Mouse (Mus musculus) ES-E14 (cell line): ENCODE results near the gene Fancc.

Source experiments
- CHD2 ChIP-seq: IDR thresholded peaks from 2 replicates; pipeline ENCODE4 v1.6.1; 2014; ENCODE audit warnings: mild to moderate bottlenecking, low read depth, low read length, inconsistent platforms
- HCFC1 ChIP-seq: IDR thresholded peaks from 2 replicates; pipeline ENCODE4 v1.6.1; 2012; ENCODE audit warnings: low read length, inconsistent platforms, borderline replicate concordance; ENCODE audit not compliant: insufficient read depth
- ZC3H11A ChIP-seq: IDR thresholded peaks from 2 replicates; pipeline ENCODE4 v1.6.1; 2012; ENCODE audit warnings: low read depth, mild to moderate bottlenecking, inconsistent platforms, low read length, borderline replicate concordance
- ZNF384 ChIP-seq: IDR thresholded peaks from 2 replicates; pipeline ENCODE4 v1.6.1; 2012; ENCODE audit warnings: low read depth, low read length, inconsistent platforms

GRCm38 (mm10) chr13:63528164-63528675, 31.1 kb upstream of the Fancc start:
- TF ChIP-seq ZC3H11A: no peak
- no peak for TF ChIP-seq CHD2
- TF ChIP-seq ZNF384: no peak
- no peak for TF ChIP-seq HCFC1
